Mouse (Mus musculus) testis, adult 2 months (tissue): ENCODE data around the gene Tmem92.

Experiments used
- CTCF ChIP-seq: fragments of 200-500 bp; IDR thresholded peaks from 2 replicates; pipeline ENCODE4 v1.5.1; 2012; ENCODE audit warnings: low read depth, mild to moderate bottlenecking, inconsistent platforms, low read length, moderate library complexity; ENCODE audit not compliant: control insufficient read depth, insufficient read depth, insufficient replicate concordance
- POLR2A ChIP-seq: fragments of 200-500 bp; IDR thresholded peaks from 2 replicates; pipeline ENCODE4 v1.6.1; 2012; ENCODE audit warnings: low read depth, mild to moderate bottlenecking, inconsistent platforms, low read length, moderate library complexity; ENCODE audit not compliant: control insufficient read depth

GRCm38 (mm10) chr11:94752946-94753713 is 29.4 kb downstream of the Tmem92 start:
- TF ChIP-seq POLR2A = no peak
- no peak for TF ChIP-seq CTCF
